Mouse (Mus musculus): ENCODE data around the gene H60b. TPM values are rescaled to one million over a fixed set of nuclear protein-coding genes. Genes with fewer than 3 reads are reported as not detected.
"Not testable (repeated sequence)": the region's sequence is repeated elsewhere in the genome, so short reads cannot be mapped to it uniquely, and the experiment has no call there.

H60b gene
- polyA plus RNA-seq, 1 experiment from 2014 or later = 0.23 TPM

DNA sequence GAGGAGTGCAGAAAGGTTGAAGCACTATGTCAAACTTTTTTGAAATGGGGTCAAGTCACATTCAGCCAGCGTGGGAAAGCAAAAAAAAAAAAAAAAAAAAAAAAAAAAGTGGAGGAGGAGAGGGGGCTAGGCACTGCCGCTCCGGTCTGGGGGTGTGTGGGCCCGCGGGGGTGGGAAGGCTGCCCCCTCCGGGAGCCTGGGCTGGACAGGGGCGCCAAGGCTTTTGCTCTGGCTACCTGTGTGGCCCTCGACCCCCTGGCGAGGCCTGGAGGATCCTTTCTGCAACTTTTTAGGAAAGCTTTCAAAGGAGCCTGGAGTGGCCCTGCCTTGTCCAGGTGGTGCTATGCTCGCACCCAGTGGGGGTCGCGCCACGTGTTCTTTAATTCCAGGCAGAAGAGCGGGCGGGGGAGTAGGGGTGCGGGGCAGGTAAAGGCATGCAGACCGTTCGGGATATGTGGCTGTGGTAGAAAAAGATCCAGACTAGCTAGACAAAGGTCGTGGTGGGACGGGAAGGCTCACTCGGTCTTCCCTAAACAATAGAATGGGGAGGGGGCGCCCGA, 1.3 kb downstream of the H60b start:
- no peak for ATAC-seq (ENCODE audit: insufficient number of reproducible peaks, low FRiP score, low TSS enrichment, low read depth)
- no peak overlapping the region for H3K9ac ChIP-seq (ENCODE audit: low read length)
- no peaks in the 10 kb centered on the region for H3K9me3 ChIP-seq (ENCODE audit: control insufficient read depth, low read length)
- H3K4me3 ChIP-seq (ENCODE audit: low read depth, low read length) = no peak overlapping the region
- no peak overlapping the region for H3K27ac ChIP-seq (replicated peaks; ENCODE audit: low read depth, low read length)
- DNase-seq (ENCODE audit: low spot score) = peak; percentile 34
- H3K27me3 ChIP-seq (ENCODE audit: control insufficient read depth, insufficient read depth, low read length) = peaks cover 38% of the 10 kb centered on the region
- H3K36me3 ChIP-seq (ENCODE audit: control insufficient read depth, insufficient read depth, low read length) = no peaks in the 10 kb centered on the region
- H3K4me1 ChIP-seq (ENCODE audit: control insufficient read depth, insufficient read depth, low read length) = no peaks in the 10 kb centered on the region
- H3K4me2 ChIP-seq (ENCODE audit: low read depth, severe bottlenecking) = no peak overlapping the region
- WGBS = 1% methylated on average over 23 of the region's 23 CpGs

DNA sequence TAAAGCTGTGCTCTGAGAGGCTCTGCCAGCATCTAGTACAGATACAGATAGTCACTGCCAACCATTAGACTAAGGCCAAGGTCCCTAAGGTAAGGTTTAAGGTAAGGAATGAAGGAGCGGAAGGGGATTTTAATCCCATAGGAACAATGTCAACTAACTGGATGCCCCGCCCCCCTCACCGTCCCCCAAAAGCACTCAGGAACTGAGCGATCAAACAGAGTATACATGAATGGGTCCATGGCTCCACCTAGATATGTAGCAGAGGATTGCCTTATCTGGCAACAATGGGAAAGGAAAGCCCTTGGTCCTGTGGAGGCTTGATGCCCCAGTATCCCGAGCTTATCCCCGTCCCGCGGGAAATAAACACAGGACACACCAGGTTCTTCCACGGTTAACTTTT, 4.9 kb downstream of the H60b start:
- peaks cover 17% of the 10 kb centered on the region for H3K27me3 ChIP-seq (ENCODE audit: control insufficient read depth, insufficient read depth, low read length)

DNA sequence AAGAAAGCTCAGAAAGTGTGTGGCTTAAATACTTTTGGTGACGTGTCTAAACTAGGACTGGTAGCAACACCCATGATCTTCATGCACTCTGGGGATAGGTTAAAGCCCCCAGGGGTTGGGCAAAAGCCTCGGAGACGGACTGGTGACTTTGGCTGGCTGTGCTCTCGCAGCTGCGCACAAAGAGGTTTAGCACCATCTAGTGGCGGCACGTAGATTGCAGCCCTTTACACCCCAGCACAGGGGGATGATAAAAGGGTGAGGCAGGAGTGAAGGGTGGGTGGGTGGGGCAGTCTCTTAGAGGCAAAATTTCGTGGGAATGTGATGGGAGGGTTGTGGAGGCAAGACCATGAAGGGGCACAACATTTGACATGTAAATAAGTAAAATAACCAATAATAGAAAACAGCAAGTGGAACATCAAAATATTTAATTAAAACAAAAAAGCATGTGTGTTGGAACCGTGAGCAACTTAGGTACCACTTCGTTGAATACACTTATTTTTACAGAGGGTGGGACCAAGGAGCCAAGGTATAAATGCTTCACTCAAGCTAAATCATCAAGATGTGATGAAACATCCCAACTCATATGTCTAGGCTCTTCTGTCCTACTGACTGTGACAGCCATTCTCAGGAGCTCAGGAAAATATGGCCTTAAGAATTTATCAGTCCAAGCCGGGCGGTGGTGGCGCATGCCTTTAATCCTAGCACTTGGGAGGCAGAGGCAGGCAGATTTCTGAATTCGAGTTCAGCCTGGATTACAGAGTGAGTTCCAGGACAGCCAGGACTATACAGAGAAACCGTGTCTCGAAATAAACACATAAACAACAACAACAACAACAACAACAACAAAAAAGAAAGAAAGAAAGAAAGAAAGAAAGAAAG, 5.6 kb downstream of the H60b start:
- not testable (repeated sequence) for H3K9ac ChIP-seq (ENCODE audit: low read length); H3K4me1 ChIP-seq (ENCODE audit: control insufficient read depth, insufficient read depth, low read length); H3K9me3 ChIP-seq (ENCODE audit: control insufficient read depth, low read length); H3K36me3 ChIP-seq (ENCODE audit: control insufficient read depth, insufficient read depth, low read length); H3K4me3 ChIP-seq (ENCODE audit: low read depth, low read length); H3K27ac ChIP-seq (replicated peaks; ENCODE audit: low read depth, low read length)
- WGBS = 38% methylated on average over 14 of the region's 16 CpGs
- H3K4me2 ChIP-seq (ENCODE audit: low read depth, severe bottlenecking) = peak overlapping the region; percentile 7; the same call in 1 of the 2 replicates
- H3K27me3 ChIP-seq (ENCODE audit: control insufficient read depth, insufficient read depth, low read length) = peaks cover 12% of the 10 kb centered on the region
- DNase-seq (ENCODE audit: low spot score) (peak; percentile 80), ATAC-seq (ENCODE audit: insufficient number of reproducible peaks, low FRiP score, low TSS enrichment, low read depth) (peak; percentile 47; the same call in 1 of the 2 replicates)

More for the DNA sequence above, 4.9 kb downstream of the H60b start:
- not testable (repeated sequence) for H3K4me3 ChIP-seq (ENCODE audit: low read depth, low read length); DNase-seq (ENCODE audit: low spot score); H3K27ac ChIP-seq (replicated peaks; ENCODE audit: low read depth, low read length); H3K9ac ChIP-seq (ENCODE audit: low read length); H3K36me3 ChIP-seq (ENCODE audit: control insufficient read depth, insufficient read depth, low read length); H3K9me3 ChIP-seq (ENCODE audit: control insufficient read depth, low read length); H3K4me1 ChIP-seq (ENCODE audit: control insufficient read depth, insufficient read depth, low read length); ATAC-seq (ENCODE audit: insufficient number of reproducible peaks, low FRiP score, low TSS enrichment, low read depth)
- 14% methylated on average over 9 of the region's 9 CpGs for WGBS
- H3K4me2 ChIP-seq (ENCODE audit: low read depth, severe bottlenecking) = peak overlapping the region; percentile 7; the same call in 1 of the 2 replicates

DNA sequence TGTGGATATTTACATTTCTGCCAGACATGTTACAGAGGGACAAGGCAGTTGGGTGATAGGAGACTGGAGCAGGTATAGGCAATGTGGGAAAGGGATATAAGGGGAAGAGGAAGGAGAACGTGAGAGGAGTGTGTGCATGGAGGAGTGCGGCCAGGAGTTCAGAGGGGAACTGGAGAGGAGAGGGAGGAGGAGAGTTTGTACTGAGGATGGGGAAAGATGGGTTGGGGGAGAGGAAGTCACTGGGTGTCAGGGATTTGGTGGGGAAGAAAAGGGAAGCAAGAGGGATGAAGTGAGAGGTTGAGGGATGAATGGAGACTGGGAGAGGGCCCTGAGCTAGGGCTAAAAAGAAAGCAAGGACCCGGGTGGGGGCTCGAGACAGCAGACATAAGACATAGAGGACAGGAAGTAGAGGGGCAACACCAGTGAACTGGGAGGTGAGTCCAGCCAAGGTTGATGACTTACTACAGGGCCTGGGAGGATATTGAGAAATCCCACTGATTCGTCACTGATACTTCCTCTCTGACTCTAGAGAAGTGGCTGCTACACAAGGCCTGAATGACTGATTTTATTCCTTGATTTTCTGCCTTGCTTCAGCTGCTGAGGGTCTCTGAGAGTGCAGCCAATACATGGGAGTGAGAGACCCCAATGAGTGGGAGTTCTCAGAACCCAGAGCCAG, 7.1 kb downstream of the H60b start:
- H3K9ac ChIP-seq (ENCODE audit: low read length); H3K36me3 ChIP-seq (ENCODE audit: control insufficient read depth, insufficient read depth, low read length); H3K4me3 ChIP-seq (ENCODE audit: low read depth, low read length); H3K27ac ChIP-seq (replicated peaks; ENCODE audit: low read depth, low read length); H3K4me2 ChIP-seq (ENCODE audit: low read depth, severe bottlenecking); DNase-seq (ENCODE audit: low spot score); H3K4me1 ChIP-seq (ENCODE audit: control insufficient read depth, insufficient read depth, low read length); H3K9me3 ChIP-seq (ENCODE audit: control insufficient read depth, low read length); ATAC-seq (ENCODE audit: insufficient number of reproducible peaks, low FRiP score, low TSS enrichment, low read depth); H3K27me3 ChIP-seq (ENCODE audit: control insufficient read depth, insufficient read depth, low read length): not testable (repeated sequence)
- 59% methylated on average over 4 of the region's 5 CpGs for WGBS

DNA sequence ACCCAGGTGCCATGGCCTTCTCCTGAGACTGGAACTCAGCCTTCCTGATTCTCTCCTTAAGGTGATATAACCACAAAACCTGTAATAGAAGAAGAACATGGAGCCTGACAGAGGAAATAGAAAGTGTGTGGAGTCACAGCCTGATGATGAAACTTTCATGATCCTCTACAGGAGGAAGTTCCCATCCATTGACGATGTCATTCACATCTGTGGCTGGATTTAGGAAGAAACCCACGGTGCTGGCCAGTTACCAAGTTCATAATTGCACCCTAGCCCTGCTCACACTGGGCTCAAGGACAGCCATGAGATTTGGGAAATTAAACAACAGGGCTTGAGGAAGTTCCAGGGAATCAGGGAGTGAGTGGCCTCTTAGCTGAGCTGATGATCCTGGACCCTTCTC, 7.6 kb downstream of the H60b start:
- H3K27ac ChIP-seq (replicated peaks; ENCODE audit: low read depth, low read length); DNase-seq (ENCODE audit: low spot score); H3K4me1 ChIP-seq (ENCODE audit: control insufficient read depth, insufficient read depth, low read length); H3K36me3 ChIP-seq (ENCODE audit: control insufficient read depth, insufficient read depth, low read length); H3K4me2 ChIP-seq (ENCODE audit: low read depth, severe bottlenecking); H3K9ac ChIP-seq (ENCODE audit: low read length); H3K27me3 ChIP-seq (ENCODE audit: control insufficient read depth, insufficient read depth, low read length); H3K4me3 ChIP-seq (ENCODE audit: low read depth, low read length); H3K9me3 ChIP-seq (ENCODE audit: control insufficient read depth, low read length); ATAC-seq (ENCODE audit: insufficient number of reproducible peaks, low FRiP score, low TSS enrichment, low read depth): not testable (repeated sequence)
- 68% methylated on average over 2 of the region's 2 CpGs for WGBS

DNA sequence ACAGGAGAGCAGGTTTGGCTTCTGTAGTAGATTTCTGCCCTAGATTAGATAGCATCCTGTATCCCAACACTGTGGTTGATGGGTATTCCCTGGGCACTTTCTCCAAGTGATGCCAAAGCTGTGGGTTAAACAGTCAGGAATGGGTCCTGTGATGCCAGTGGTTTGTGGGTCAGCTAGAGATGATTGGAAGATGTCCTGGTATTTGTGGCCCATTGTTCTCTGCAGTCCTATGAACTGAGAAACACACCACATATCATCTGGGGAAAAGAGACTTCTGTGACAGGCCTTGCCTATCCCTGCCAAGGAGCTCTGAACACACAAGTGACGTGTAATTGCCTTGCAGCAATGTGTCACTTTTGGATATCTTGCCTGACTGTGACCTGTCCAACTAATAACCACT, 8.7 kb downstream of the H60b start:
- not testable (repeated sequence) for H3K27me3 ChIP-seq (ENCODE audit: control insufficient read depth, insufficient read depth, low read length); H3K9me3 ChIP-seq (ENCODE audit: control insufficient read depth, low read length); H3K27ac ChIP-seq (replicated peaks; ENCODE audit: low read depth, low read length); H3K4me3 ChIP-seq (ENCODE audit: low read depth, low read length); H3K4me1 ChIP-seq (ENCODE audit: control insufficient read depth, insufficient read depth, low read length); H3K4me2 ChIP-seq (ENCODE audit: low read depth, severe bottlenecking); ATAC-seq (ENCODE audit: insufficient number of reproducible peaks, low FRiP score, low TSS enrichment, low read depth); H3K9ac ChIP-seq (ENCODE audit: low read length); H3K36me3 ChIP-seq (ENCODE audit: control insufficient read depth, insufficient read depth, low read length); DNase-seq (ENCODE audit: low spot score)
- 79% methylated on average over 1 of the region's 1 CpGs for WGBS

DNA sequence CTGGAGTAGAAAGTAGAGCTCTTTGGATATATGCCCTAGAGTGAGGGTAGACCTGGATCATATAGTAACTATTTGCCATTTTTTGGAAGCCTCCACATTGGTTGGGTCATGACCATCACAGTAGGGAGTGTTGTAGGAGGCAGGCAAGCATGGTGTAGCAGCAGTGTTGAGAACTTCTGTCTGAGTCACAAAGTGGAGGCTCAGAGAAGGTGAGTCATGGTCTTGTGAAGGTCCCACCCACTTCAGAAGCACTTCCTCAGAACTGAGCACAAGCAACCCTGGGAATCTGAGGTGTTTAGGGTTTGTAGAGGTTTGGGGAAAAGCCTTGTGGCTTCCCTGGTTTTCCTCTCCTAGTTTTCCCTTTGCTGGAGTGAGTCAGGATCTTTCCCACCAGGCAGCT, 10.7 kb downstream of the H60b start:
- not testable (repeated sequence) for H3K4me3 ChIP-seq (ENCODE audit: low read depth, low read length); DNase-seq (ENCODE audit: low spot score); H3K4me2 ChIP-seq (ENCODE audit: low read depth, severe bottlenecking); H3K4me1 ChIP-seq (ENCODE audit: control insufficient read depth, insufficient read depth, low read length); ATAC-seq (ENCODE audit: insufficient number of reproducible peaks, low FRiP score, low TSS enrichment, low read depth); H3K27me3 ChIP-seq (ENCODE audit: control insufficient read depth, insufficient read depth, low read length); H3K36me3 ChIP-seq (ENCODE audit: control insufficient read depth, insufficient read depth, low read length); H3K9ac ChIP-seq (ENCODE audit: low read length); H3K27ac ChIP-seq (replicated peaks; ENCODE audit: low read depth, low read length); H3K9me3 ChIP-seq (ENCODE audit: control insufficient read depth, low read length)

DNA sequence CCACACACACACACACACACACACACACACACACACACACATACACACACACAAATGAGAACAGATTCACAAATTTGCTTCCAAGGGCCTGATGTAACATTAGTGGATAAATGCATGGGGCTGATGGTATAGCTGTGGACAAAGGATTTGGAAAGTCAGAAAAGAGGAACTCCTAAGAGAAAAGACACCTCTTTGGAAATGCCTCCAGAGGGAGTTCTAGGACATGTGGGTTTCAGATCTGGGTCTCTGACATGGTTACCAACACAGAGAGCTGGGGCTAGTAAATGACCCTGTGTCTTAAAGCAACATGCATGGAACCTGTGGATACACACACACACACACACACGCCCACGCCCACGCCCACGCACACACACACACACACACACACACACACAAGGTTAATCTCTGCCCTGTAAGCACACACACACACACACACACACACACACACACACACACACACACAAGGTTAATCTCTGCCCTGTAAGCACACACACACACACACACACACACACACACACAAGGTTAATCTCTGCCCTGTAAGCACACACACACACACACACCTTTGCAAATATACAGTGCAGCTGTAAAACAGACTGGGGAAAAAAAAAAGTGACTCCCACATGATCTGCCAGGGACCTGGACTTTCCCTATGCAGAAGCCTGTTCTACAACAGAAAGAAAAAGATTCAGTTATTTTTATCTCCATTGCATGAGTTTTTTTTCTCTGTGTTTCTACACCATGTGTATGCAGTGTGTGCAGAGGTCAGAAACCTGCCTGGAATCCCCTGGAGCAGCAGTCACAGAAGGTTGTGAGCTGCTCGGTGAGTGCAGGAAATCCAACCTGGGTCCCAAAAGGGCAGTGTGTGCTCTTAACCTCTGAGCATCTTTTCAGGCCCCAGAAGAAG, 14.3 kb downstream of the H60b start:
- 68% methylated on average over 4 of the region's 5 CpGs for WGBS
- not testable (repeated sequence) for DNase-seq (ENCODE audit: low spot score); H3K36me3 ChIP-seq (ENCODE audit: control insufficient read depth, insufficient read depth, low read length); H3K4me3 ChIP-seq (ENCODE audit: low read depth, low read length); H3K27ac ChIP-seq (replicated peaks; ENCODE audit: low read depth, low read length); H3K9ac ChIP-seq (ENCODE audit: low read length); H3K27me3 ChIP-seq (ENCODE audit: control insufficient read depth, insufficient read depth, low read length); H3K4me1 ChIP-seq (ENCODE audit: control insufficient read depth, insufficient read depth, low read length); H3K9me3 ChIP-seq (ENCODE audit: control insufficient read depth, low read length); H3K4me2 ChIP-seq (ENCODE audit: low read depth, severe bottlenecking); ATAC-seq (ENCODE audit: insufficient number of reproducible peaks, low FRiP score, low TSS enrichment, low read depth)

Measured in limb, embryonic 11.5 days (tissue).